Mouse (Mus musculus) spleen, adult 2 months (tissue): ENCODE measurements around the gene Uba7.

ENCODE experiments used
- CTCF ChIP-seq: fragments of 200-500 bp; IDR thresholded peaks from 2 replicates; pipeline ENCODE4 v1.5.1; 2011; ENCODE audit warnings: mild to moderate bottlenecking, inconsistent platforms; ENCODE audit not compliant: insufficient read depth, insufficient read length, insufficient replicate concordance; ENCODE audit errors: extremely low read depth
- POLR2A ChIP-seq: fragments of 200-500 bp; IDR thresholded peaks from 2 replicates; pipeline ENCODE4 v1.6.1; 2011; ENCODE audit warnings: low read depth, low read length, inconsistent platforms

DNA sequence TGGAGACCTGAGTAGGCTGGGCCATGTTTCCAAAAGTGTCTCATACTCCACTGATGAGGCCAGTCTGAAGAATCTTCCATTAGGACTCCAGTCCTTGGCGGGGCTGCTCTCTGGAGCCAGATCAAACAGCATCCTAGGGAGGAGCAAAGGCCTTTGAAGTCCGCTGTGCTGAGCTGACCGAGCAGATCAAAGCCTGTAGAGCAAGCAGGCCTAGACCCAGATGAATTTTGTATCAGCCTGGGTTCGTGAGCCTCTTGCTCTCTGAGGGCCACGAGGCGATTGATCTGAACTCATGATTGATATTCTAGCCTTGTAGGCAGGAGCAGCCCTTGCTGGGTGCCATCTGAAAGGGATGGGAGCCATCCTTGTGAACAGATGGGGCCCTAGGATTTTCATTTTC is 15.4 kb upstream of the Uba7 start:
- TF ChIP-seq POLR2A = no peak
- TF ChIP-seq CTCF = no peak
